Mouse (Mus musculus): ENCODE measurements around the gene Pradc1. TPM values are rescaled to one million over a fixed set of nuclear protein-coding genes. Genes with fewer than 3 reads are reported as not detected.

The Pradc1 gene
- polyA plus RNA-seq (2012; rRNA removed): 18.6 and 20.6 TPM in 2 replicates

GRCm38 (mm10) chr6:85451664-85452410, at the start of gene Pradc1:
Gene Pradc1, minus strand, starts transcription at chr6:85451970.
- DNase-seq (ENCODE audit: low read depth): peak; percentile 82

GRCm38 (mm10) chr6:85500416-85500815, 48.6 kb upstream of the Pradc1 start:
- DNase-seq (ENCODE audit: low read depth): no peak

- no peak for DNase-seq (ENCODE audit: low read depth)
These were observed 46.4 kb upstream of the Pradc1 start for GRCm38 (mm10) chr6:85498147-85498546.

- DNase-seq (ENCODE audit: low read depth): no peak
These were observed 45.2 kb upstream of the Pradc1 start for GRCm38 (mm10) chr6:85496976-85497375.

GRCm38 (mm10) chr6:85491606-85492005, 39.8 kb upstream of the Pradc1 start:
- DNase-seq (ENCODE audit: low read depth): no peak

GRCm38 (mm10) chr6:85490252-85490651, 38.5 kb upstream of the Pradc1 start:
- no peak for DNase-seq (ENCODE audit: low read depth)

GRCm38 (mm10) chr6:85489717-85490116, 37.9 kb upstream of the Pradc1 start:
- DNase-seq (ENCODE audit: low read depth): no peak

- no peak for DNase-seq (ENCODE audit: low read depth)
These were observed 36.7 kb upstream of the Pradc1 start for GRCm38 (mm10) chr6:85488510-85488909.

GRCm38 (mm10) chr6:85485738-85486137, 34.0 kb upstream of the Pradc1 start:
- no peak for DNase-seq (ENCODE audit: low read depth)

GRCm38 (mm10) chr6:85483843-85484721, 32.3 kb upstream of the Pradc1 start:
- no peak for DNase-seq (ENCODE audit: low read depth)

- no peak for DNase-seq (ENCODE audit: low read depth)
These were observed 28.9 kb upstream of the Pradc1 start for GRCm38 (mm10) chr6:85480685-85481084.

- no peak for DNase-seq (ENCODE audit: low read depth)
These were observed 28.2 kb upstream of the Pradc1 start for GRCm38 (mm10) chr6:85479979-85480378.

GRCm38 (mm10) chr6:85478416-85478815, 26.6 kb upstream of the Pradc1 start:
- DNase-seq (ENCODE audit: low read depth): no peak

GRCm38 (mm10) chr6:85477366-85477917, 25.7 kb upstream of the Pradc1 start:
- DNase-seq (ENCODE audit: low read depth): no peak

- DNase-seq (ENCODE audit: low read depth): no peak
These were observed 23.8 kb upstream of the Pradc1 start for GRCm38 (mm10) chr6:85475581-85475980.

- no peak for DNase-seq (ENCODE audit: low read depth)
These were observed 20.8 kb upstream of the Pradc1 start for GRCm38 (mm10) chr6:85472542-85472941.

- no peak for DNase-seq (ENCODE audit: low read depth)
These were observed 20.2 kb upstream of the Pradc1 start for GRCm38 (mm10) chr6:85471962-85472361.

GRCm38 (mm10) chr6:85469660-85470430, 18.1 kb upstream of the Pradc1 start:
- DNase-seq (ENCODE audit: low read depth): no peak

- no peak for DNase-seq (ENCODE audit: low read depth)
These were observed 13.6 kb upstream of the Pradc1 start for GRCm38 (mm10) chr6:85465381-85465780.

GRCm38 (mm10) chr6:85459621-85460020, 7.9 kb upstream of the Pradc1 start:
- DNase-seq (ENCODE audit: low read depth): no peak

- DNase-seq (ENCODE audit: low read depth): no peak
These were observed 1.0 kb upstream of the Pradc1 start for GRCm38 (mm10) chr6:85452816-85453215.

GRCm38 (mm10) chr6:85452411-85452665, 568 bp upstream of the Pradc1 start:
- no peak for DNase-seq (ENCODE audit: low read depth)
